8 mouse cellular contexts compared by ENCODE assay signal in genomic region chr10:19094297-19094696, GRCm38 (mm10).
DNase-seq lines count a peak whose midpoint lies in the region; ATAC-seq and TF ChIP-seq lines count a peak whose summit lies in the region.

No protein-coding gene starts in this region.

- peak; percentile 33 for DNase-seq in embryo, embryonic 11 days
- DNase-seq in embryo, embryonic 10.5 days (ENCODE audit: low spot score): no peak
- peak; percentile 95 for DNase-seq in CD4-positive, CD25-positive, alpha-beta regulatory T cell, adult 2 months (ENCODE audit: low read depth, low spot score)
- peak; percentile 58 for DNase-seq in kidney, postnatal 10 days
- DNase-seq in lung, adult 18-20 months: peak; percentile 78 to 82
- DNase-seq in spleen, adult 2 months (ENCODE audit: low read depth in 1 of 2, low spot score in 2 of 2): peak; percentile 85 to 87
- DNase-seq in hindbrain, embryonic 11.5 days (ENCODE audit: low spot score): no peak

- no peaks in the 10 kb centered on the region for H3K36me3 ChIP-seq in spleen, adult 2 months (ENCODE audit: control insufficient read depth, insufficient read depth, low read length)
- no peaks in the 10 kb centered on the region for H3K36me3 ChIP-seq in hindbrain, embryonic 11.5 days (ENCODE audit: control insufficient read depth, insufficient read depth, low read length)

- H3K4me1 ChIP-seq in cortical plate, adult 2 months (ENCODE audit: control insufficient read depth, insufficient read depth, low read length): no peaks in the 10 kb centered on the region
- peaks cover 6% of the 10 kb centered on the region; the same call in 1 of the 2 replicates for H3K4me1 ChIP-seq in spleen, adult 2 months (ENCODE audit: control insufficient read depth, insufficient read depth, insufficient read length)
- no peaks in the 10 kb centered on the region for H3K4me1 ChIP-seq in hindbrain, embryonic 11.5 days (replicated peaks; ENCODE audit: control insufficient read depth, insufficient read depth, low read length)

- under 1% methylated on average over 8 of the region's 8 CpGs for WGBS in spleen, adult 2 months
- 51% methylated on average over 8 of the region's 8 CpGs for WGBS in hindbrain, embryonic 11.5 days

- no peaks in the 10 kb centered on the region for H3K27me3 ChIP-seq in spleen, adult 2 months (ENCODE audit: control insufficient read depth, insufficient read depth, low read length)
- no peaks in the 10 kb centered on the region for H3K27me3 ChIP-seq in hindbrain, embryonic 11.5 days (ENCODE audit: control insufficient read depth, insufficient read depth, low read length)

- H3K27ac ChIP-seq in cortical plate, adult 2 months (ENCODE audit: insufficient read depth, low read length): no peak overlapping the region
- H3K27ac ChIP-seq in spleen, adult 2 months (ENCODE audit: insufficient read depth, low read length): no peak overlapping the region
- no peak overlapping the region for H3K27ac ChIP-seq in hindbrain, embryonic 11.5 days (ENCODE audit: low read depth, low read length)

- H3K9me3 ChIP-seq in hindbrain, embryonic 11.5 days (ENCODE audit: control insufficient read depth, low read length): no peaks in the 10 kb centered on the region

- H3K4me3 ChIP-seq in cortical plate, adult 2 months (ENCODE audit: insufficient read depth, low read length): no peak overlapping the region
- H3K4me3 ChIP-seq in spleen, adult 2 months (ENCODE audit: extremely low read depth, insufficient read depth, insufficient read length): no peak overlapping the region
- no peak overlapping the region for H3K4me3 ChIP-seq in hindbrain, embryonic 11.5 days (ENCODE audit: low read depth, low read length)

- TF ChIP-seq CTCF in cortical plate, adult 2 months (IDR thresholded peaks at IDR 0.05; ENCODE audit: extremely low read depth, insufficient read depth, low read length): peak; percentile 12; the same call in 1 of the 2 replicates
- peak; percentile 64; the same call in 1 of the 2 replicates for TF ChIP-seq CTCF in spleen, adult 2 months (IDR thresholded peaks at IDR 0.05; ENCODE audit: extremely low read depth, insufficient read depth, insufficient read length, insufficient replicate concordance)

- no peak for TF ChIP-seq POLR2A in cortical plate, adult 2 months (IDR thresholded peaks at IDR 0.05; ENCODE audit: extremely low read depth, insufficient read depth, low read length)
- no peak for TF ChIP-seq POLR2A in spleen, adult 2 months (IDR thresholded peaks at IDR 0.05; ENCODE audit: low read depth, low read length)

- no peak overlapping the region for H3K9ac ChIP-seq in hindbrain, embryonic 11.5 days (ENCODE audit: low read depth, low read length)

- ATAC-seq in hindbrain, embryonic 11.5 days (ENCODE audit: low FRiP score): no peak

- H3K4me2 ChIP-seq in hindbrain, embryonic 11.5 days (replicated peaks; ENCODE audit: low read depth, low read length): no peak overlapping the region

Comparison
In these comparisons a context has a peak if more than half of its experiments do, and no peak if none do; other contexts are left out.
1. DNase-seq: peak in embryo, embryonic 11 days (single experiment), CD4-positive, CD25-positive, alpha-beta regulatory T cell, adult 2 months (single experiment), kidney, postnatal 10 days (single experiment), lung, adult 18-20 months (2 of 2) and spleen, adult 2 months (2 of 2); none in embryo, embryonic 10.5 days (single experiment) and hindbrain, embryonic 11.5 days (single experiment).